Mouse (Mus musculus): ENCODE measurements around the gene Sf3b1. TPM values are rescaled to one million over a fixed set of nuclear protein-coding genes. Genes with fewer than 3 reads are reported as not detected.
A peak's percentile ranks its signal among the peaks of the same experiment; 100 is the strongest.

Gene Sf3b1
- polyA plus RNA-seq, 1 experiment, result 172 TPM

DNA sequence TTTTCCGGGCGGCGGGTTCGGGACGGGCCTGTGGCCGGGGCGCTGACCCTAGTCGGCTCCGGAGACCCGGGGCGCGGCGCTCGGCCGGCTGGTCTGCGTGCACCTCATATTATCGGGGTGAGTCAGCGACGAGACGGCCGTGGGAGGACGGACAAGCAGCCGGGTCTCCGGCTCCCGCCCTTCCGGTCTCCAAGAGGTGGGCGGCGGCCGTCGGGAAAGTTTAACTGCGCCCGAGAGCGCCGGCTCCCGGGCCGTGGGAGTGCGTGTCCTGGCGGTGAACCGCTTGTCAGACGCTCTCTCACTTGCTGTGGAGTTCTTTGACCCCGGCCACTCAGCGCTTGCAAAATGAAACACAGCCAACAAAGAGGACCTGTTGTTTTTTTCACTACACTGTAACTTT lies 25.7 kb upstream of the Sf3b1 start:
- peak overlapping the region; percentile 85 for H3K27ac ChIP-seq (ENCODE audit: insufficient read depth, low read length)
- no peaks in the 10 kb centered on the region; the same call in 1 of the 2 replicates for H3K4me1 ChIP-seq (ENCODE audit: control insufficient read depth, insufficient read depth, low read length)
- TF ChIP-seq CTCF (IDR thresholded peaks at IDR 0.05; ENCODE audit: extremely low read depth, insufficient read depth, low read length), result no peak
- peak overlapping the region; percentile 28 for H3K4me3 ChIP-seq (ENCODE audit: insufficient read depth, low read length)

DNA sequence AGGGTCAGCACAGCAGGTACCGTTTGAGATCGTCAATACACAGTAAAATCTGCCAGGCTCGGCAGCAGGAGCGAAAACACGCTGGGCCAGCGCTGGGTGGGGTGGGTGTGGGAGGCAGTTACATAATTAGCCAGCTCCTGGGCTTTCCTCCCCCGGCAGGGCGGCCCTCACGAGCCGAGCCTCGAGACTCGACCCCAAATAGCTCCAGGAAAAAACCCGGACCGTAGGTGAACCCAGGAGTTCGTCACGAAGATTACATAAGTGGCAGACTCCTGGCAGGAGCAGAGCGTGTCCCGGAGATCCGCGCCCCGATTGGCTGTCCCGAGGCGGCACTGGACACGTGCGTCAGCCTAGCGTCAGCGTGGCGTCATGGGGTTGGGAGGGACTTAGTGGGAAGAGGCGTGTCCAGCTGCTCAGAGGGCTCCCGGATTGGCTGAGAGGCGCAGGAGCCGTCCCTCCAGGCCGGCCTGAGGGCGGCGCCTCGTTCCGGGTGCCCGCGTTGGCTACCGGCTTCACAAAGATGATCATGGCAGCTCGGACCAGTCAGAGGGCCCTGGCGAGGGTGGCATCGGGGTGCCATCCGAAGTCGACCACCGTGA lies 25.2 kb upstream of the Sf3b1 start, which contains the start of gene Coq10b:
TSS of gene Coq10b (plus strand) at position 416 of the 599 bp plus-strand sequence.
- H3K27ac ChIP-seq (ENCODE audit: insufficient read depth, low read length), result peak within 1 kb of the TSS; percentile 89
- TF ChIP-seq CTCF (IDR thresholded peaks at IDR 0.05; ENCODE audit: extremely low read depth, insufficient read depth, low read length) (no peak), POLR2A (IDR thresholded peaks at IDR 0.05; ENCODE audit: extremely low read depth, insufficient read depth, low read length) (peak; percentile 75)
- H3K4me3 ChIP-seq (ENCODE audit: insufficient read depth, low read length), result peak within 1 kb of the TSS; percentile 28

DNA sequence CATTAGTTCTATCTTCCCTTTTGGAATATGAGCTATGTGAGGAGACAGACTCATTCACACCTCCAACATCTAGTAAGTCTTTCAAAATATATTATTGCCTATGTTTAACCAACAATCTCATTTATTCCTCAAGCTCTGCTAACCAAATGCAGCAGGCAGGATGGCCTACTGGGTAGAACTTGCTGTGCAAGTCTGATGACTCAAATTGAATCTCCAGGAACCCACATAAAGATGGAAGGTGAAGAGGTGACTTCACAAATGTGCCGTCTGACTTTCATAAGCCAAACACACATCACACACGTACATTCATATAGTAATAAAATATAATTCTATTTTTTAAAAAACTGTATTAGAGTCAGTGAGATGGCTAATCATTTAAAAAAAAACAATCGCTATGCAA lies 24.4 kb upstream of the Sf3b1 start:
- TF ChIP-seq CTCF (IDR thresholded peaks at IDR 0.05; ENCODE audit: extremely low read depth, insufficient read depth, low read length), result no peak
- no peak for TF ChIP-seq POLR2A (IDR thresholded peaks at IDR 0.05; ENCODE audit: extremely low read depth, insufficient read depth, low read length)
- H3K27ac ChIP-seq (ENCODE audit: insufficient read depth, low read length), result peak overlapping the region; percentile 89; the same call in 1 of the 2 replicates
- H3K4me3 ChIP-seq (ENCODE audit: insufficient read depth, low read length), result no peak overlapping the region; the same call in 1 of the 2 replicates
- H3K4me1 ChIP-seq (ENCODE audit: control insufficient read depth, insufficient read depth, low read length), result no peaks in the 10 kb centered on the region; the same call in 1 of the 2 replicates

More for the DNA sequence above, 25.2 kb upstream of the Sf3b1 start, which contains the start of gene Coq10b:
- no peaks in the 10 kb centered on the region; the same call in 1 of the 2 replicates for H3K4me1 ChIP-seq (ENCODE audit: control insufficient read depth, insufficient read depth, low read length)

DNA sequence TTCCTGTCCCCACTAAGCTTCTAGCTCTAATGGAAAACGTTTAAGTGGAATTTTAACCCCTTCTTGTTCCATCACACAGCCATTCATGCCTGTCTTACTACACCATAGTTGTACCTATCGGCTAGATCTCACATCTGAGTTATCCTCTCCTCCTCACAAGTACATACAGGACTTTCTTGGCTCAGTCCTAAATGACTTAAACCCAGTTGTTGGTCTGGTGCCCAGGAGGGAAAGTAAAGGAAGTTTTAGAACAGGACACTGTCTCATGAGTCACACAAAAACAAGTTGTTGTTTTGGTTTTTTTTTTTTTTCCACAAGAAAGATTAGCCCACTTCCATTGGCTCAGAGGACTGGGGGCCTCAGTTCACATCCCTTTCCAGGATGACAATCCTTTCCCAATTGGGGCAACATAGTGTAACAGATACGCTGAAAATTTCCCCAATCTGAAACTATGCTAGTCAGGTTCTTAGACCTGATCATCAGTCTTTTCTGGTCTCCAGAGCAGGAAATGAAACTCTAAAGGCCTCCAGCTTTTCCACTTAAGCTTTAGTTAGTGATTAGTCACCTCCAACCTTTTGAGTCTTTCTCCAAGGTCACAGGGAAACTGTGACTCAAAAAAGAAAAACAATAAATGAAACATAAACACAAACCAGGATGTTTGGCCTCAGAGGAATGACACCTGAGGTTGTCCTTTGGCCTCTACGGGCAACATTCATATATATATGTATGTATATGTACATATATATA lies 21.7 kb upstream of the Sf3b1 start:
- TF ChIP-seq CTCF (IDR thresholded peaks at IDR 0.05; ENCODE audit: extremely low read depth, insufficient read depth, low read length) (no peak), POLR2A (IDR thresholded peaks at IDR 0.05; ENCODE audit: extremely low read depth, insufficient read depth, low read length) (no peak)
- Histone ChIP-seq H3K4me3 (ENCODE audit: insufficient read depth, low read length) (no peak overlapping the region), H3K4me1 (ENCODE audit: control insufficient read depth, insufficient read depth, low read length) (no peaks in the 10 kb centered on the region), H3K27ac (ENCODE audit: insufficient read depth, low read length) (no peak overlapping the region)

DNA sequence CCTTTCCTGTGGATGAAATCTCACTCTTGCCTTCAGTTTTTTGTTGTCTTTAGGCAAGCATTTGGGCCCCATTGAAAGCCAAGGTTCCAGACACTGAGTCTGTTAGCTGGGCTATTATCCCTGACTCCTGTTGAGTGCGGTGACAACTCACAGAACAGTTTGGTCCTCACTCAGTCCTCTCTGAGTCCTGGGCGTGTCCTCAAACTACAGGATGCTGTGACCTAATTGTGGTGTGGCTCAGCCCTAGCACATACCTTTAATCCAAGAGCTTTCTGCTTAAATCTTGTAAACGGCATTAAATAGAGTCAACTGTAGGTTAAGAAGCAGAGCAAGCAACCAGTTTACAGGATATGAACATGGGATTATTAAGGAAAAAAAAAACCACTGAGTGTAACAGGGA lies 15.9 kb upstream of the Sf3b1 start:
- Histone ChIP-seq H3K4me1 (ENCODE audit: control insufficient read depth, insufficient read depth, low read length) (no peaks in the 10 kb centered on the region), H3K27ac (ENCODE audit: insufficient read depth, low read length) (no peak overlapping the region), H3K4me3 (ENCODE audit: insufficient read depth, low read length) (no peak overlapping the region)
- TF ChIP-seq CTCF (IDR thresholded peaks at IDR 0.05; ENCODE audit: extremely low read depth, insufficient read depth, low read length) (no peak), POLR2A (IDR thresholded peaks at IDR 0.05; ENCODE audit: extremely low read depth, insufficient read depth, low read length) (no peak)

DNA sequence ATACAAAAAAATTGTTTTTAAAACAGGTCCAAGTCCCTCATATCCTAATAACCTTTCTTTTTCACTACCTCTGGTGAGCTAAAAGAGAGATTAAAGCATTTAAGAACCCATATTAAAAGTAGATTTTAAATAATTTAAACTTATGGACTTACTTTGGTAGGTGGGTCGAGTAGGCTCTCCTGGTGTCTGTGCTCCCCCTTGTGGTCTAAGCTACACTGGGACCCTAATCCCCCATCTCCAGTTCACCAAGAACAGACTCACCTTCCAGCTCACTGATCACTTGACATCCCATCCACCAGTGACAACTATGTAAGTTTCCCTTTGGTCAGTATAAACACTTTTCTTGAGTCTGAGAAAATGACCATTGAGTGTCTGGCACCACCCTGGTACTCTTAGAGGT lies 15.0 kb upstream of the Sf3b1 start:
- Histone ChIP-seq H3K4me1 (ENCODE audit: control insufficient read depth, insufficient read depth, low read length) (no peaks in the 10 kb centered on the region), H3K27ac (ENCODE audit: insufficient read depth, low read length) (no peak overlapping the region), H3K4me3 (ENCODE audit: insufficient read depth, low read length) (no peak overlapping the region)
- TF ChIP-seq CTCF (IDR thresholded peaks at IDR 0.05; ENCODE audit: extremely low read depth, insufficient read depth, low read length), result no peak
- no peak for TF ChIP-seq POLR2A (IDR thresholded peaks at IDR 0.05; ENCODE audit: extremely low read depth, insufficient read depth, low read length)

DNA sequence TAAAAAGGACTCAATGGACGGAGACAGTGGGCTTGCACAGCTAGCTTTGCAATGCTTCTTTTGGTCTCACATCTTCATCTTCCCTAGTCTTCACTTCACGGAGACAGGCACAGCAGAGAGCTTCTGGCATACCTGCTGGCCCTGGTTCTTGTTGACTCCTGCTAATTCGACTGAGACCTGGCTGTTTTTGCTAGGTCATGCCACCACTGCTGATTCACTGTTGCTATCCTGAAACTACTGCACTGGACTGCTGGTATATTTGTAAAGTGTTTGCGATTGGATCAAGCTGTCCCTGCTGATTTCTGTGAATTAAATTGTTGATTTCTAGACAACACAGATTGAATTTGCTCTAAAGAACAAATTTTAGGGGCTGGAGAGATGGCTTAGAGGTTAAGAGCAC lies 14.4 kb upstream of the Sf3b1 start:
- Histone ChIP-seq H3K4me1 (ENCODE audit: control insufficient read depth, insufficient read depth, low read length) (no peaks in the 10 kb centered on the region), H3K4me3 (ENCODE audit: insufficient read depth, low read length) (no peak overlapping the region), H3K27ac (ENCODE audit: insufficient read depth, low read length) (no peak overlapping the region)
- TF ChIP-seq CTCF (IDR thresholded peaks at IDR 0.05; ENCODE audit: extremely low read depth, insufficient read depth, low read length) (no peak), POLR2A (IDR thresholded peaks at IDR 0.05; ENCODE audit: extremely low read depth, insufficient read depth, low read length) (no peak)

DNA sequence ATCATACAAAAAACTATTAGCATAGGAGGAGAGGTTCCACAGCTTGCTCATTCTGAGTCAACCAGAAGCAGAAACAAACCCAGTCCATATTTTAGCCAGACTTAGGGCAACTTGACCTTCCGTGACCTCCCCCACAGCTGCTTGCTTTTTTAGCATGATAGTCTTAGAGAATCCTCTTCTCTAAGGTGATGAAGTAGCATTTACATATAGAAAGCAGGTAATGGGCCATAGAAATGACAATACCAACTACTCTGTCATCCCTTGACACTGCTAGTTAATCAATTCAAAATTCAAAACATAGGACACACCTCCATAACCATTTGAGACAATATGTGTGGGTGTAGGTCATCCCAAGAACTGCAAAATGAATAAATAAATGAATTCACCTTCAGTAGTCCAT lies 12.7 kb upstream of the Sf3b1 start:
- no peak for TF ChIP-seq CTCF (IDR thresholded peaks at IDR 0.05; ENCODE audit: extremely low read depth, insufficient read depth, low read length)
- TF ChIP-seq POLR2A (IDR thresholded peaks at IDR 0.05; ENCODE audit: extremely low read depth, insufficient read depth, low read length), result no peak
- no peak overlapping the region for H3K27ac ChIP-seq (ENCODE audit: insufficient read depth, low read length)
- H3K4me1 ChIP-seq (ENCODE audit: control insufficient read depth, insufficient read depth, low read length), result no peaks in the 10 kb centered on the region
- H3K4me3 ChIP-seq (ENCODE audit: insufficient read depth, low read length), result no peak overlapping the region

DNA sequence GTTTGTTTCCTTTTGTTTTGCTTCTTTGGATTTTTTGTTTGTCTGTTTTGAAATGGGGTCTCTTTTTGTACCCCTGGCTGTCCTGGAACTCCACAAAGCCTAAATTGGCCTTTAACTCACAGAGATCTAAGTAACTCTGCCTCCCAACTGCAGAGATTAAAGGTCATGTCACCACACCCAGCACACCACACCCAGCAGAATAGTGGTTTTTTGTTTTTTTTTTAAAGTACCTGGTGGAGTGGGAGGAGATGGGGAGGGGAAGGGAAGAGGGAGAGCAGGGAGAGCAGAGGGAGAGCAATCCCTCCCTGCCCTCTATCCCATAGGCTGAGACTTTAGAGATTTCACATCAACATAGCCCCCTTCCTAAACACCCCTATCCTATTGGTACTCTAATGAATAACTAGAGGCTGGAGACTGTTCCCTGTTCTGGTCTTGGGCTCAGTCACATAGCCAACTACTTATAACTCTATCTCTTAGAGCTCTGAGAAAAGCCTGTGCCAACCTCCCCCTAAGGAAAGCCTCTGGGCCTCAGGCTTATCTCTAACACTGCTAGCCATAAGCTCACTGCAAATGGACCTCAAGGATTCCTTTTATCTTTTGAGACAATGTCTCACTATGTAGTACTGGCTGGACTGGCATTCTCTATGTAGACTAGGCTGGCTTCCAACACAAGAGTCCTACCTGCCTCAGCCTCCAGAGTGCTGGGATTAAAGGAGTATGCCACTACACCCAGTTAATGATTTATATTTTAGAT lies 3.9 kb upstream of the Sf3b1 start:
- Histone ChIP-seq H3K4me3 (ENCODE audit: insufficient read depth, low read length) (no peak overlapping the region), H3K4me1 (ENCODE audit: control insufficient read depth, insufficient read depth, low read length) (no peaks in the 10 kb centered on the region), H3K27ac (ENCODE audit: insufficient read depth, low read length) (no peak overlapping the region)
- no peak for TF ChIP-seq POLR2A (IDR thresholded peaks at IDR 0.05; ENCODE audit: extremely low read depth, insufficient read depth, low read length)
- TF ChIP-seq CTCF (IDR thresholded peaks at IDR 0.05; ENCODE audit: extremely low read depth, insufficient read depth, low read length), result no peak
